Mouse (Mus musculus): ENCODE results near the gene Cd80. TPM values are rescaled to one million over a fixed set of nuclear protein-coding genes. Genes with fewer than 3 reads are reported as not detected.

The Cd80 gene
- 0.64 and 0.74 TPM in 2 replicates for polyA plus RNA-seq (2016; fragmentation: Nextera tagmentation; extraction: Ambion mirVana)

GRCm38 (mm10) chr16:38455511-38456418 lies at the start of gene Cd80:
Gene Cd80 (plus strand): TSS chr16:38455561.
- H3K4me1 ChIP-seq: peaks cover 12% of the 10 kb centered on the region
- no peak within 1 kb of the TSS for H3K4me2 ChIP-seq (replicated peaks)
- 73% methylated on average over 15 of the region's 17 CpGs for WGBS
- H3K4me3 ChIP-seq: no peak within 1 kb of the TSS
- H3K9me3 ChIP-seq (replicated peaks): no peaks in the 10 kb centered on the region
- H3K9ac ChIP-seq: no peak within 1 kb of the TSS
- H3K27me3 ChIP-seq: no peaks in the 10 kb centered on the region
- H3K36me3 ChIP-seq: no peaks in the 10 kb centered on the region
- ATAC-seq (ENCODE audit: low FRiP score): no peak
- no peak within 1 kb of the TSS for H3K27ac ChIP-seq

GRCm38 (mm10) chr16:38406293-38406692 lies 49.1 kb upstream of the Cd80 start:
- Histone ChIP-seq H3K4me2 (replicated peaks) (no peak overlapping the region), H3K4me1 (no peaks in the 10 kb centered on the region), H3K27me3 (no peaks in the 10 kb centered on the region), H3K9me3 (replicated peaks) (no peaks in the 10 kb centered on the region), H3K36me3 (no peaks in the 10 kb centered on the region), H3K9ac (no peak overlapping the region), H3K4me3 (no peak overlapping the region), H3K27ac (no peak overlapping the region)
- WGBS: 70% methylated on average over 5 of the region's 5 CpGs
- ATAC-seq (ENCODE audit: low FRiP score): no peak

- H3K27me3 ChIP-seq: no peaks in the 10 kb centered on the region
- 84% methylated on average over 6 of the region's 6 CpGs for WGBS
- ATAC-seq (ENCODE audit: low FRiP score): no peak
Measured at GRCm38 (mm10) chr16:38406708-38407107, 48.7 kb upstream of the Cd80 start.

GRCm38 (mm10) chr16:38407584-38407983 lies 47.8 kb upstream of the Cd80 start:
- Histone ChIP-seq H3K36me3 (no peaks in the 10 kb centered on the region), H3K9ac (no peak overlapping the region), H3K4me1 (no peaks in the 10 kb centered on the region), H3K4me3 (no peak overlapping the region), H3K27ac (no peak overlapping the region), H3K4me2 (replicated peaks) (no peak overlapping the region), H3K9me3 (replicated peaks) (no peaks in the 10 kb centered on the region), H3K27me3 (no peaks in the 10 kb centered on the region)
- ATAC-seq (ENCODE audit: low FRiP score): no peak
- 42% methylated on average over 5 of the region's 5 CpGs for WGBS

More at GRCm38 (mm10) chr16:38406708-38407107, 48.7 kb upstream of the Cd80 start:
- H3K4me2 ChIP-seq (replicated peaks): no peak overlapping the region
- no peak overlapping the region for H3K4me3 ChIP-seq
- H3K36me3 ChIP-seq: no peaks in the 10 kb centered on the region
- H3K9ac ChIP-seq: no peak overlapping the region
- H3K4me1 ChIP-seq: no peaks in the 10 kb centered on the region
- H3K27ac ChIP-seq: no peak overlapping the region
- H3K9me3 ChIP-seq (replicated peaks): no peaks in the 10 kb centered on the region

GRCm38 (mm10) chr16:38408416-38408815 lies 46.9 kb upstream of the Cd80 start:
- 99% methylated on average over 8 of the region's 8 CpGs for WGBS
- H3K4me1 ChIP-seq: no peaks in the 10 kb centered on the region
- no peak for ATAC-seq (ENCODE audit: low FRiP score)

GRCm38 (mm10) chr16:38414953-38415352 lies 40.4 kb upstream of the Cd80 start:
- H3K4me2 ChIP-seq (replicated peaks): no peak overlapping the region
- no peaks in the 10 kb centered on the region for H3K9me3 ChIP-seq (replicated peaks)
- no peak overlapping the region for H3K4me3 ChIP-seq
- ATAC-seq (ENCODE audit: low FRiP score): no peak
- H3K9ac ChIP-seq: no peak overlapping the region
- H3K27ac ChIP-seq: no peak overlapping the region
- WGBS: 88% methylated on average over 7 of the region's 7 CpGs
- no peaks in the 10 kb centered on the region for H3K4me1 ChIP-seq
- no peaks in the 10 kb centered on the region for H3K27me3 ChIP-seq
- H3K36me3 ChIP-seq: no peaks in the 10 kb centered on the region

More at GRCm38 (mm10) chr16:38408416-38408815, 46.9 kb upstream of the Cd80 start:
- Histone ChIP-seq H3K4me2 (replicated peaks) (no peak overlapping the region), H3K4me3 (no peak overlapping the region), H3K9me3 (replicated peaks) (no peaks in the 10 kb centered on the region), H3K27ac (no peak overlapping the region), H3K27me3 (no peaks in the 10 kb centered on the region), H3K36me3 (no peaks in the 10 kb centered on the region), H3K9ac (no peak overlapping the region)

GRCm38 (mm10) chr16:38425374-38425773 lies 30.0 kb upstream of the Cd80 start:
- ATAC-seq (ENCODE audit: low FRiP score): no peak
- Histone ChIP-seq H3K27me3 (no peaks in the 10 kb centered on the region), H3K9ac (no peak overlapping the region), H3K27ac (no peak overlapping the region), H3K4me3 (no peak overlapping the region), H3K4me2 (replicated peaks) (no peak overlapping the region), H3K9me3 (replicated peaks) (no peaks in the 10 kb centered on the region), H3K36me3 (no peaks in the 10 kb centered on the region), H3K4me1 (no peaks in the 10 kb centered on the region)
- 81% methylated on average over 2 of the region's 2 CpGs for WGBS

- H3K4me1 ChIP-seq: no peaks in the 10 kb centered on the region
- no peak overlapping the region for H3K4me3 ChIP-seq
- 96% methylated on average over 1 of the region's 1 CpGs for WGBS
- no peaks in the 10 kb centered on the region for H3K9me3 ChIP-seq (replicated peaks)
- no peak for ATAC-seq (ENCODE audit: low FRiP score)
- H3K9ac ChIP-seq: no peak overlapping the region
- H3K36me3 ChIP-seq: no peaks in the 10 kb centered on the region
- no peak overlapping the region for H3K27ac ChIP-seq
- H3K27me3 ChIP-seq: no peaks in the 10 kb centered on the region
- H3K4me2 ChIP-seq (replicated peaks): no peak overlapping the region
Measured at GRCm38 (mm10) chr16:38425799-38426198, 29.6 kb upstream of the Cd80 start.

GRCm38 (mm10) chr16:38431446-38432185 lies 23.7 kb upstream of the Cd80 start:
- 49% methylated on average over 13 of the region's 13 CpGs for WGBS
- Histone ChIP-seq H3K4me3 (no peak overlapping the region), H3K9ac (no peak overlapping the region), H3K36me3 (no peaks in the 10 kb centered on the region), H3K9me3 (replicated peaks) (no peaks in the 10 kb centered on the region), H3K4me1 (0 out of 2 replicates have a peak, but pooled peaks cover 3% of the 10 kb centered on the region), H3K4me2 (replicated peaks) (no peak overlapping the region), H3K27me3 (no peaks in the 10 kb centered on the region), H3K27ac (no peak overlapping the region)
- ATAC-seq (ENCODE audit: low FRiP score): no peak

GRCm38 (mm10) chr16:38432498-38433425 lies 22.6 kb upstream of the Cd80 start, which contains the start of gene Pla1a:
Gene Pla1a (minus strand): TSS chr16:38433145.
- Histone ChIP-seq H3K4me1 (0 out of 2 replicates have a peak, but pooled peaks cover 3% of the 10 kb centered on the region), H3K27ac (no peak within 1 kb of the TSS), H3K9me3 (replicated peaks) (no peaks in the 10 kb centered on the region), H3K4me2 (replicated peaks) (no peak within 1 kb of the TSS), H3K4me3 (no peak within 1 kb of the TSS), H3K36me3 (no peaks in the 10 kb centered on the region), H3K9ac (no peak within 1 kb of the TSS), H3K27me3 (no peaks in the 10 kb centered on the region)
- WGBS: 79% methylated on average over 11 of the region's 11 CpGs
- ATAC-seq (ENCODE audit: low FRiP score): no peak

- Histone ChIP-seq H3K36me3 (no peaks in the 10 kb centered on the region), H3K4me1 (0 out of 2 replicates have a peak, but pooled peaks cover 3% of the 10 kb centered on the region), H3K4me3 (no peak overlapping the region), H3K27me3 (no peaks in the 10 kb centered on the region), H3K27ac (no peak overlapping the region), H3K4me2 (replicated peaks) (no peak overlapping the region), H3K9ac (no peak overlapping the region), H3K9me3 (replicated peaks) (no peaks in the 10 kb centered on the region)
- WGBS: 88% methylated on average over 8 of the region's 8 CpGs
- no peak for ATAC-seq (ENCODE audit: low FRiP score)
Measured at GRCm38 (mm10) chr16:38433514-38433913, 21.8 kb upstream of the Cd80 start.
